Mouse (Mus musculus) lung, postnatal 10 days (tissue): Measurements from ENCODE around the gene Herc3.
"Not testable (repeated sequence)": the region's sequence is repeated elsewhere in the genome, so short reads cannot be mapped to it uniquely, and the experiment has no call there.

Experiments
- DNase-seq: peaks from one replicate; pipeline ENCODE4 v3.0.0; 2021

The Herc3 gene

DNA sequence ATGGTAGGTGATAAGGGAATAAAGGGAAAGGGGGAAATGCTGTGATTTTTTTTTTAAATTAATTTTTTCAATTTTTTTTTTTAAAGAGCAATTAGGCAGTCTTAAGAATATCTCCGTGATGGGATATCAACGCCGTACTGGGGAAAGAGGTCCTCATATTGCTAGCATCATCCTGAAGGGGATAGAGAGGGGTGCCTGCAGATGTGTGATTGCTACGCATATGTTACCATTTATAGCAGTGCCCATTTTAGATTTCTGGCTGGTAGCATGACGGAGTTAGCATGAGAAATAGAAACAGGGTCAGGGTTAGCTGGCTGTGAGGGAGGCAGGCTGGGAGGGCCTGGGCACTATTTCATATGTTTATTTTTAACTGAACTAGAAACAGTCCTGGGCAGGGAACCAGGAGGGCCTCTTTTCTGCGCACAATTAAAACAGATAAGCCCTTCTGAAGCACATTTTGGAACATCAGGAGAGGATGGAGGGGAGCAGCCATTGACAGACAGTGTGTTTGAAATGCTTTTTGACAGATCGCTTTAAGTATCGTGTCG lies 31.3 kb downstream of the Herc3 start:
- no peak for DNase-seq

DNA sequence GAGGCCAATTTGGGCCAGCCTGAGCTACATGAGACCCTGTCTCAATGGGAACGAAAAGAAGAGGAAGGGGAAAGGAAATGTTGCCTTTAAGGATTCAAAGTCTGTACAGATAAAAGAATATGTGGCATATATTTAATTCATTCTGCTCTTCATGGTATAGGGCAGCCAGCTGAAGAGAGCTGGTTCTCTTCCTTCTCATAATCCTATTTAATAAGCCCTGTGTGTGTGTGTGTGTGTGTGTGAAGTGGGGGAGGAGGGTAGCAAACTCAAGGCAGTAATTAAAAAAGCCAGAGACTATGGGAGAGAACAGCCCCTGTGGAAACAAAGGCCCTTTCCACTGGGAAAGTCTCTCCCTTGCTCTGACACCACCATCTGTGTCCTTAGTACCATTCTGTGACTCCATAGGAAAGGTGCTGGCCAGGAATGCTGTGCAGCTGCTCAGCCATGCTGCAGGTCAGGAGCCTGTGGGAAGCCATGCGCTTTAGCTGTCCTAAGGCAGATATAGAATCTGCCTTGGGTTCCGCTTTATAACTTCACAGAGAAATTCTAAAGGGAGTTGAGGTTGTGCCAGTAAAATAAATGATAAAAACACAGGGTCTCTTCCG lies 32.5 kb downstream of the Herc3 start:
- DNase-seq: no peak

DNA sequence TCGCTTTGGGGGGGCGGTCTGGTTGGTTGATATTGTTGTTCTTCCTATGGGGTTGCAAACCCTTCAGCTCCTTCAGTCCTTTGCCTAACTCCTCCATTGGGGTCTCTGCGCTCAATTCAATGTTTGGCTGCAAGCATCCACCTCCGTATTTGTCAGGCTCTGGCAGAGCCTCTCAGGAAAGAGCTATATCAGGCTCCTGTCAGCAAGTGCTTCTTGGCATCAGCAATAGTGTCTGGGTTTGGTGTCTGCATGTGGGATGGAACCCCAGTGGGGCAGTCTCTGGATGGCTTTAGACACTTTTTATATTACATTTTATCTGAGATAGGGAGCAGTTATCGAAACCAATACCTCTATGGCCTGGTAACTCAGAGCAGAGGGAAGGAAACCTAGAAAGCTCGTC lies 36.6 kb downstream of the Herc3 start:
- not testable (repeated sequence) for DNase-seq

DNA sequence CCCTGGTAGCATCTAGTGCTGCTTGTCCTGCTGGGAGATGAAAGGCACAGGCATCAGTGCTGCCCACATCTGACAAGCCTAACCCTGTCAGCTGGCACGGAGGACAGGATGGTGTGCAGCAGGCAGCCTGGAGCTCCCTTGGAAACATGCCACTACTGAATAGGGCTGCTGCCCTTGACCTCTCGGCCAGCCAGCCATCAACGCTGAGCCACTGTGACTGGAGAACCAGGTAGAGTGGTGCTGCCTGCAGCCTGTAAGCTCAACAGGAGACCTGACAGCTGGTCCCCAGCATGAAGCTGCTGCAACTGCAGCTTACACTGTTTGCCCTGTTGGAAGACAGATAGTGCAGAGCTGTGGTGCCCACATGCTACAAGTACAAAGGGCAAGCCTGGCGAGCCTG lies 48.3 kb downstream of the Herc3 start:
- no peak for DNase-seq

DNA sequence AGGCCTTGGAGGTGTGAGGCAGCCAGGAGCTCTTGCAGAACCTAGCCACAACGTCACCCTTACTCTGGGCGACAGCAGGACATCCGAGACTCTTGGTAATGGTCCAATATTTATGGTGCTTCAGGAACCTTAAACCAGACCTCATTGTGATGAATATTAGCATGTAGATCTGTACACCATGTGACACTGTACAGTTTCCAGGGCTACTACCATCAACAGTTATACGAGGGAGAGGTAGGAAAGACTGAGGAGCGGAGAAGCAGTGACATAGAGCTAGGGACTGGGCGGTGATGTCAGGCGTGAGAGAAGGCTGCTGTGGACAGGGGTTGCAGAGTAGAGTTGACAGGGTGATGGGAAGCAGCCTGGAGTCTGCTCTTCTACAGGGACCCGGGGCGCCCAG lies 48.7 kb downstream of the Herc3 start:
- no peak for DNase-seq

DNA sequence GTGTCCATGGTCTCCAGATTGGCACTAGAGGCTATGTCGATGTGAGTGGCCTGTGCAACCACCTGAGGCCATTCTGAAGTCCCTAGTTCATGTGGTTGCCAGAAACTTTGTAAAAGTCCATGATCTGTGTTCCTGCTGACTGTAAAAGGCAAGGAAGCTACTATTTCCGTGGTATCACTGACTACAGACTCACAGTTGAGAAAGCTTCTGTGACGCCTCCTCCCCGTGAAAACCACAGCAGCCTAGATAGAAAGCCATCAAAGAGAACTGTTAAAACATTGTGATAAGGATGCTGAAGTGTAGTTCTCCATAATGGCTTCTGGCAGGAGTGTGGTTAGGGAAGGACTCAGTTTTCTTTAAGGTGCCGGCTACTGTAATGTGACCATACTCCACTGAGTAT lies 49.6 kb downstream of the Herc3 start:
- no peak for DNase-seq

DNA sequence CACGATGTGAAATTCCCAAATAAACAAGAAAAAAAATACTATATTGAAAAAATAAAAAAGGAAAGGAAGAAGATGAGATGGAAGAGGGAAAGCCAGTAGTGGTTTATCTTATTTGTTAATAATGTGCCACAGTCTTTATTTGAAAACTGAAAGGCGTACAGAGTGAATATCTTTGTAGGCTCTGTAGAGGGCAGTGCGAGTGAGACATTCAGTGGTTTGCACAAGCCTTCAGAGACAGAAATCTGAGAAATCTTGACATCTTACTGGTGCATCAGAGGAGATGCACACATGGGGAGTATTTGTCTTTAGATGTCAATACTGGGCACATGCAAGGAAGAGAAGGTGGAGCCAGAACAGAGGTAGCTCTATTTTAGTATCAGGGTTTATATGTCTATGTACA lies 50.1 kb downstream of the Herc3 start:
- DNase-seq: no peak

DNA sequence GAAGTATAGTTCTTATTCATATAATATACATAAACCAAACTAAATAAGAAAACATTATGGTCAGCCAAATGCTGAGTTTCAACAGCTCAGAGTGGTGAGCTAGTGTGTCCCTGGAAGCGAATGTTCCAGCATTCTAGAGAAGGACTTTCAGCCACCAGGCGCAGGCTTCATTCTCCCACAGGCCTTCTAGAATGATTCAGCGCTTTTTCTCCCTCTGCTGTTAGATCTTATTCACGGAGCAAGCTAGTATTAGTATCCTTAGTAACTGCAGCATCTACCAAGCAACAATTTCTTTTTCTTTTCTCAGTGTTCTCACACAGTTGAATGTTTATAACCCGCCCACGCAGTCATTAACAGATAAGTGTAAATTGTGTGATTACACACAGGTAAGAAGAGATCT lies 51.0 kb downstream of the Herc3 start:
- DNase-seq: no peak

DNA sequence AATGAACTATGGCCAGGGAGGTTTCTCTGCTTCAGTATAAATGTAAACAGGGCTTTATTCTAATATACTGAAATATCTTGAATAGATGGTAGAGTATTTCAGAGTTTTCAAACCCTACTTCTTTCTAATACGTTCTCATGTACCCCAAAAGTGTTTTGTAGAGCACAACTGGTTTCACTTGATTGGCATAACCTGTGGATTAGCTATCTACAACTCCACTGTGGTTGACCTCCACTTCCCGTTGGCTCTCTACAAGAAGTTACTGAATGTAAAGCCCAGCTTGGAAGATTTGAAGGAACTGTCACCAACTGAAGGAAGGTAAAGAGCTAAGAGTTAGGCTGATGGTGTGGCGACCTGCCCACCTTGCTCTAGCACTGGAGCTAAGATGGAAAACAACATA lies 58.7 kb downstream of the Herc3 start:
- DNase-seq: no peak

DNA sequence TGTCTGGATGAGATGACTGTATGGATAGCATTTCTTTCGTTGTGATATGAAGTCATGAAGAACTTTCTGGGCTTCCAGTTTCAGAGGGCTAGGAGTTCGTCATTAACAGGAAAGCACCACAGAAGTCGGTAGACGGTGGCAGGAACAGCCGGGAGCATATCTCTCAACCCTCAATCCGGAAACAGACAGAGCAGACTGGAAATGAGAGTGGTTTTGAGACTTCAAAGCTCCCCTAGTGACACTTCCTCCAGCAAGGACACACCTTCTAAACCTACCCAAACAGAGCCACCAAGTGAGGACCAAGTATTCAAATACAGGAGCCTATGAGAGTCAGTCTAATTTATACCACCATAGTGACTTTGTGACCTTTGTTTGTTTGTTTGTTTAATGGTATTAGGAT lies 62.0 kb downstream of the Herc3 start:
- DNase-seq: no peak

DNA sequence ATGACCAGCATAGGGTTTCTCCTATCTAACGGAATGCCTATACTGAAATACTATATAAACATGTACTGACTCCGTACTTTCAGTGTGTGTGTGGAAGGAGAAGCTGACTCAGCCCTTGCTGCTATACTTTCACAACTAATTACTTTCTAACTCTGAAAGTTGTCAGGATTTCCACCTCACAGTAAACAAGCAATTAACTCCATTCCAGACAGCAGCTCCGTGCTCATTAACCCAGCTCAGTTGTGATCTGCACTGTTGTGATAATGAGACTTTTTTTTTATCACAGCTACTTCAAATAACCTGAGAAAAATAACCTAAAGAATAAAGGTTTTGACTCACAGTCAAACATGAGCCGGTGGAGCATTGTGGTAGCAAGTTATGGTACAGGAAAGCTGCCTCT lies 63.7 kb downstream of the Herc3 start:
- no peak for DNase-seq

DNA sequence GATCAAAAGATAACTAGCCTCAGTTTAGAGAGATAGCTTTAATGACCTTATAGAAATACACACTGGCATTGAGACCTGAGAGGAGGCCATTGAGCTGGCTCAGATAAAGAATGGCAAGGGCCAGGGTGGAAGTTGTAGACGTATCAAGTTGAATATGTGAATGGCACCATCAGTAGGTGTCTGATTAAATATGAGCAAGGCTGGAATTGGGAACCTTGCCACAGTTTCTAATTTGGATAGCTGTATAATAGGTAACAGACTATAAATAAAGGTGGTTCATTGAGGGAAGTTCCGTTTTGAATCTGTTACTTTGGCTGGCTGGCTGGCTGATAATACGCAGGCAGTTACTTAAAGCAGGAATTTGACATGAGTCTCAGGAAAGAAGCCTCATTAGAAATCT lies 65.4 kb downstream of the Herc3 start:
- DNase-seq: no peak

DNA sequence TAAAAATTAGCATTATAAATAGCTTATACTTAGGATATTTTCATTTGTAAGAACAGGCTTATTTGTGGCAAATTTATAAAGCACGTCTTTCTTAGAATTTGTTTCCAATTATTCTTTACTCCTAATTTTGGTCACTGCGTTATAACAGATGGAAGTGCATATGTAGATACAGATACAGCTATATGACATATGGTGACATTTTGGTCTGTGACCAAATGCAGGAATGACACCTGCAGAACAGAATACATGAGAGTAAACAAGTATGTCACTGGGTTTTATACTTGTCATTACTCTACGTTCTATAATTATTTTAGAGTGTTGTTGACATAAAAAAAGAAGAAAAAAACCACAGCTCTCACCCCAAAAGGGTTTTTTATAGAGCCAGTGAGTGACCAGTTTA lies 67.8 kb downstream of the Herc3 start:
- no peak for DNase-seq

DNA sequence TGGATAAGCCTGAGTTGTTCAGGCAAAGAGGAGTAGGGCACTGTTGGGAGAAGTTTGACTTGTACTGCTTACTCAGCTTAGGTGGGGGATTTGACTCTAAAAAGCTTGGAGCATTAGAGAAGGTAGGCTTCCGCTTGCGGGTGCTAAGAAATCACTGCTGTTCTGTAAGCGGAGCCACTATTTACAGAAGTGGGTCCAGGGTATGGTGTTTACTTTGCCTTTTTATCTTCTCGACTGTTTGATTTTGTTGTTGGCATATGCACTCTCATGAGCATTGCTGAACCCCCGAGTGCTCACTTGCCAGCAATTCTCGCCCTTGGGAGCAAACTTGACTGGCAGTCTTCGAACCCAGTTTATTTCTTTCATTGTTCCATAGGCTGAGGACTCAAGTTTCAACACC lies 69.3 kb downstream of the Herc3 start:
- DNase-seq: no peak

DNA sequence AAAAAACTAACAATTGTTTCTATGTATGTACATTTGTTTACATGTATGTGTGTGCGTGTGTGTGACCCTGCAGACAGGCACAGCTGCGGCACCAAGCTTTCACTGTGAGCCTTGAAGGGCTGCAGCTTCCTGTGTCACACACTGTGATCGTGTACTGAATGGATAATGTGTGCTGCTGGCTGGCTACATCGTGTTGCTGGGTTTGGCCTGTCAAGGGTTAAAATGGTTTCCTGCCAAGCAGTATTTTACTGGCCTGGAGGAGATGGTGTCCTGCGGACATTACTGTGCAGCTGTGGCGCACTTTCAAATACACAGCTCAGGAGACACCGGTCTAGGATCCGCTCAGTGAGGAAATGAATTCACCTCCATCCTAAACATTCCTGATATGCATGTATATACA lies 71.9 kb downstream of the Herc3 start:
- peak; percentile 23 for DNase-seq

DNA sequence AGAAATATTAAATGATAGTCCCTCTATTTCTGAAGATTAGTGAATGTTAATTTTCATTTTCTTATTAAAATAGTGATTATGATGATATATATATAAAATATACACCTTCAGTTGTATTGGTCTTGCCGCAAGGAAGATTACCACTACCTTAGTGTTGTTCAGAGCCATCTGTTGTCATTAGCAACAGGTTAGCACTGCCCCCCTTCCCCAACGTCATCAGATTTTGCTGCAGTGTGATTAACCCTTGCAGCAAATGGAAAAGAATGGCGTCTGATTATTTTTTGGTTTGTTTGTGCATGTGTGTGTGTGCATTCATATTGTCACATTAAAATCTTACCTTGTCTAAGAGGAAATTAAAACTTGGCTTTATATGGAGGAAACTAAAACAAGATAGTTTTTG lies 73.3 kb downstream of the Herc3 start:
- no peak for DNase-seq

DNA sequence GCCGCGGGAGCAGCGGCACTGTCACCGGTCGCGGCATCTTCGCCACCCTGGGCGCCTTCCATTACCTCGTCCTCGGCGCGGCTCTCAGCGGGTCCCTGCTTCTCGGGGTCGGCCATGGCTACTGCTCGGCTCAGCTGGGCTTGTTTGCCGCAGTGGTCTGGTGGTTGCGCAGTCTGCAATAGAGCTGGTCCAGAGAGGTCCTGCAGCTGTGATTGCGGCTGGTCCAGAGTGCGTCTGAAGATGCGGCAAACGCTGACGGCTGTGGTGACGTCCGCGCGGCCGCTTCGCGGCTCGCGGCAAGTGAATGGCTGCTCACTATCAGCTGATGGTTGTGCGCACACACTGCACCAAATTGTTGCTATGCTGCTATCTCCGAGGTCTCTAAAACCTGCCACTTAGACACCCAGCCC lies 75.6 kb downstream of the Herc3 start, which contains the start of gene Nap1l5:
Gene Nap1l5, minus strand, starts transcription at position 225 of the 410 bp plus-strand sequence.
- peak; percentile 19 for DNase-seq

DNA sequence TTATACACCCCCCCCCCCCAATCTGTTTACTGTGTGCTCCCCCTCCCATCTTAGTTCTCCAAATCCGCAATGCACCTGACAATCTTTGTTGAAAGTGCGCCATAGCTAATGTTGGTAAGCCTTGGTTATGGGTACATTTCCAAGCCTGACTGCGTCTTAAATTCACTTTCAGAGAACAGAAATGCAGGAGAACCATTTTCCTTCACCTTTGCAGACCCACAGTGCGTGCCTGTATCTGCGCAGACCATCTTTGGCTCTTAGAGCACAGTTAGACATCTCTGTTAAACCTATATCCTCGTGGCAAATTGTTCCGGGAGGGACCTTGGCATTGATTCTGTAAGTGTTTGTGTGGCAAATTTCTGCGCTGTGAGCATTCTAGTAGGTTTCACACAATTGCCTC lies 76.1 kb downstream of the Herc3 start:
- DNase-seq: no peak

DNA sequence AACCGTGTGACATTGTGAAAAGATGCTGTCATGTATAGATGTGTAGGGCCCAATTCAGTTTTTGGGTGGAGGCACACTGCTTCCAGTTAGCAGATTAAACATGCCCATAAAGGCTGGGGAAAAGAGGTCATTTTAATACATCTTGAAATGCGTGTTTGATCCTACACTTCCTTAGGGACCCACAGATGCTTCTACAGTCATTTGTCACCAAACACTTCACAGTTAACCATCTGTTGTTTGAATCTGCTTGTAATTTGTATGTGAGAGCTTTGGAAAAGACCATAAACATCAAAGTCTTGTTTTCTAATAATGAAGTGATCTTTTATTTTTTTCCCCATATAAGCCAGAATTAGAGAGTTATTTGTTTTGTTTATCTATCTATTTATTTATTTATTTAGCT lies 76.5 kb downstream of the Herc3 start:
- DNase-seq: no peak

DNA sequence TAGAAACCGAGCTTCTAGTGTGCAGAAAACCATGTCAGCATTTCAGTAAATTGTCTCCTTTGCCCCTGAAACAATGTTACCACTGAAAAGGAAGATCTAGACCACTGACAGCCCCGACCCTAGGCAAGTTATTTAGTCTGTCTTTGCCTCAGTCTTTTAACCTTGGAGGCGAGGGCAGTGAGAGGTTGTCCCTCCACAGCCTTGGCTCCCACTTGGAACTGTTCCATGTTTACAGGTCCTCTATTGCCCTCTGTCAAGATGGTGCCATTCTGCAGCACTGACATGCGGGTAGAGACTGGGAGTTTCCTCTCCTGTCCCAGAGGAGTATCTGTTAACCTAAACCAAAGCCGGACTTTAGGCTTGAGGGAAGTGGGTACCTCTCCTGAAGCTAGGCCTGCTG lies 81.6 kb downstream of the Herc3 start:
- DNase-seq: no peak

DNA sequence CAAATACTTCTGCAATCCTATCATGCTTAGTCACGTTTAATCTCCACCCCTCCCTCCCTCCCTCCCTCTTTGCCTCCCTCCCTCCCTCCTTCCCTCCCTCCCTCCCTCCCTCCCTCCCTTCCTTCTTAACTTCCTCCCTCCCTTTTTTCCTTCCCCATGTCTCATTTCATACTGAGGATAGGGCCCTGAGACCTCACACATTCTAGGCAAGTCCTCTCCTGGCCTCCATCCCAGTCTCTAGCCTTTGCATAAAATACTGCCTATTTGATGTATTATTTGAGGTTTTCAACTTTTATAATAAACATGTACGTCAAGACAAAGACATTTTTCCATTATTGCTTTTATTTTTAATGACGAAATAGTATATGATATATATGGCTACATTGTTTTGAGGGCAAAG lies 82.3 kb downstream of the Herc3 start:
- no peak for DNase-seq

DNA sequence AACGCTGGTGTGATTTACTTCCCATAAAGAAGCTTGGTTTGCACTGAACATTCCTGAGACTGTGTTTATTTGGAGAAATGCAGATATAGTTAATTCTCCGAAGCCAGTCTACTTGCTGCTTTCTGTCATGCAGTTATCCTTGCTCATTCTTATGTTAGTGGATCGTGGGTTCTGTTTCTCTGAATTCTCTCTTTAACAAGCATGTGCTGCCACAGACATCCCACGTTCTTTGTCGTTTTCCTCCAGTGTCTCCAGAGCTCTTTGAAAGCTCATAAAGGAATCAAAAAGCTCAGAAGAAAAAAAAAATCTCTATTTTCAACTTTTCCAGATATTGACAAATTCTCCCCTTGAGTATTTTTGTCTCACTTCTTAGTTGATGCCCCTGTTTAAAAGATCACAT lies 82.7 kb downstream of the Herc3 start:
- no peak for DNase-seq

DNA sequence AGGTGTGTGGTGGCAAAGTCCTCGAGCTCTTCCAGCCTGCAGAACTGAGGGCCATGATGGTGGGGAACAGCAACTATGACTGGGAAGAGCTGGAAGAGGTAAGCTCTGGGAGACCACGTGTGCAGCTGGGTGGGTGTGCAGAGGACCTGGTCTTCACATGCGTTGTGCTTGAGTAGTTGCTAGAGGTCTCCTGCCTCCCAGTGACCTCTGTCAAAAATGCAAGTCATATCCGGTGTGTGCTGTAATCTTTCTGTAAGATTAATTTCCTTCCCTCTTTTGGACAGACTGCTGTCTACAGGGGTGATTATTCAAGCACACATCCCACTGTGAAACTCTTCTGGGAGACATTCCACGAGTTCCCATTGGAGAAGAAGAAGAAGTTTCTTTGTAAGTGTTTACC lies 85.2 kb downstream of the Herc3 start:
- no peak for DNase-seq

DNA sequence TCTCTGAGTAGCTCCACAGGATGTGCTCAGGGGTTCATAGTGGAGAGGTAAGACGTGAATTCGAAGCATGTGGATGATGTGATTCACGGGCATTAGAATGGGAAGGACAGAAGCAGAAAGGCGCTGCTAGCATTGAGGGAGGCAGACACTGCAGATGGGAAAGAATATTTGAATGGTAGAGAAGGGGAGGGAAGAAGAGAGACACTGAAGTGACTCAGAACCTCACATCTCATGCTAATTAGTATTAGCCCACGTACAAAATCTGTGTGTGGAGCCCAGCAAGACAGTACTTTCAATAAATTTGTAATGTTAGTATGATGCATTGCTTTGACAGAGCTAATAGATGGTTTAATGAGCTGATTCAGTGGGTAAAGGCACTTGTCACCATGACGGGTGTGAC lies 89.5 kb downstream of the Herc3 start:
- DNase-seq: no peak

DNA sequence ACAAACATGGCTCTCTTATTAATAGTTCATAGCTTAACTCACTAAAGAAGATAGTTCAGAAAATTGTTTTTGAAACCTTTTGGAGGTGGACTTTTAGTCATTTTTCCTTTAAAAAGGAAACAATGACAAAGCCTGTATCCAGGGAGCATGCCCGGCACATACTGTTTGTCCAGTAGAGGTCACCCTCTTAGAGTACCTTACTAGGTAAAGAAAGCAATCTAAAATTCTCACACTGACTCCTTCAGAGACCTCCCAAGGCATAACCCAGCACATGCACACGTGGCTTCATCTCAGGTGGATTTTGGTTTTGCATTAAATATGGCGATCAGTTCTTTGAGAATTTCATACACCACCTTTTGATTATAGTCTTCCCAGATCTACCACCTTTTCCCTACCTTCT lies 90.4 kb downstream of the Herc3 start:
- DNase-seq: peak; percentile 18

DNA sequence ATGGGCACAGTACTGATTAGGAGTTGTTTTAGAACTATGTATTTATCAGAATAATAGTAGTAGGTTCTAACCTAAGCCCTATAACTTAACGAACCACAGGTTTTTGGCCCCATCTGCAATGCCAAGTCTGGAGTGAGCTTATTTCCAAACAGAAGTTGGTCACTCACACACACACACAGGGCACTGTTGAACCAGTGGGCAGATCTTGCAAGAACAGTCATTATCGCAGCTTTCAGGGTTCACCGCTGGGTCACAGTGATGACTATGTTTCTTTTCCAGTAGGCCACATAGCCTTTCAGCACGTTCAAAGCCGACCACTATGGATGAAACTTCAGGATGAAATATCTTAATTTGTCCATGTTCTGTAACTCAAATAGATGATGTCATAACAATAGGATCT lies 91.2 kb downstream of the Herc3 start:
- no peak for DNase-seq
